Mouse (Mus musculus) cerebellum, adult 2 months (tissue): ENCODE data around the gene Serpinh1.

Experiments
- CTCF ChIP-seq: fragments of 200-500 bp; IDR thresholded peaks from 2 replicates; pipeline ENCODE4 v1.5.1; 2011; ENCODE audit warnings: low read depth, mild to moderate bottlenecking, control low read depth, low read length, moderate library complexity, borderline replicate concordance; ENCODE audit not compliant: insufficient read depth
- POLR2A ChIP-seq: fragments of 200-500 bp; IDR thresholded peaks from 2 replicates; pipeline ENCODE4 v1.6.1; 2011; ENCODE audit warnings: low read length, control low read depth, borderline replicate concordance; ENCODE audit not compliant: insufficient read depth

DNA sequence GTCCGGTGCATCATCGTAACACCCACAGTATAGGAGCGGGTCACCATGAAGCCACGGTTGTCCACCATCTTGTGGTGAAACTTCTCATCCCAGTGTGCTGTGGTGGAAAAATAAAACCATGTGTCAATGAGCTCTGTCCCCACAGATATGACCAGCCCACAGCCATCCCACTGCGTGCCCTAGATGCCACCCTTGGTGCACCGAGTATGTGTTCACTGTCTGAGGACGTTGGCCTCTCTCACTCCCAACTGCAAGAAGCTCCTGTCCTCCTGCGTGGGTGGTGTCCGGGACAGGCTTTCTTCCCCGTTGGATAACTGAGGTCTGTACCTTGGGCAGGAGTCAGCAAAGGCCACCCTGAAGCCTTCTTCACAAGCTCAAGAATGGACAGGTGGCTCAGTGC lies 5.8 kb downstream of the Serpinh1 start:
- TF ChIP-seq POLR2A (no peak), CTCF (no peak)
